Mouse (Mus musculus): ENCODE data around the gene Uchl3. TPM values are rescaled to one million over a fixed set of nuclear protein-coding genes. Genes with fewer than 3 reads are reported as not detected.

The Uchl3 gene
- polyA plus RNA-seq, 1 experiment from 2014 or later, result 174 TPM

DNA sequence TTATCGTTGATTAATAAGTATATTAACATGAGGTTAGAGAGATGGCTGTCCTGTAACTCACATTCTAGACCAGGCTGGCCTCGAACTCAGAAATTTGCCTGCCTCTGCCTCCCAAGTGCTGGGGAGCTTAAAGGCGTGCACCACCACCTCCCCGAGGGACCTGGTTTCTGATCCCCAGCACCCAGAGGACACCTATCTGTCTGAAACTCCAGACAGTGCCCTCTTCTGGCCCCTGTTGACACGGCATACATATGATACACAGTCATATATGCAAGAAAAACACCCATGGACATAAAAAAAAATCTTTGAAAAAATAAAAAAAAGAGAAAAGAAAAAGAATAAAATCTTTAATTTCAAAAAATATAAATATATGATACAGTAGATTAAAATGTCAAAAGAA lies 36.1 kb upstream of the Uchl3 start:
- 87% methylated on average over 5 of the region's 5 CpGs for WGBS
- Histone ChIP-seq H3K9me3 (ENCODE audit: control insufficient read depth, low read length) (no peaks in the 10 kb centered on the region), H3K4me3 (ENCODE audit: low read depth, low read length) (no peak overlapping the region), H3K27ac (ENCODE audit: low read depth, low read length) (no peak overlapping the region), H3K9ac (ENCODE audit: low read length) (no peak overlapping the region), H3K27me3 (ENCODE audit: control insufficient read depth, insufficient read depth, low read length) (no peaks in the 10 kb centered on the region), H3K36me3 (ENCODE audit: control insufficient read depth, insufficient read depth, low read length) (no peaks in the 10 kb centered on the region), H3K4me1 (replicated peaks; ENCODE audit: control insufficient read depth, insufficient read depth, low read length) (no peaks in the 10 kb centered on the region), H3K4me2 (ENCODE audit: low read depth, low read length, severe bottlenecking) (no peak overlapping the region)
- DNase-seq (ENCODE audit: low spot score) (no peak), ATAC-seq (replicated peaks; ENCODE audit: low FRiP score) (no peak)

DNA sequence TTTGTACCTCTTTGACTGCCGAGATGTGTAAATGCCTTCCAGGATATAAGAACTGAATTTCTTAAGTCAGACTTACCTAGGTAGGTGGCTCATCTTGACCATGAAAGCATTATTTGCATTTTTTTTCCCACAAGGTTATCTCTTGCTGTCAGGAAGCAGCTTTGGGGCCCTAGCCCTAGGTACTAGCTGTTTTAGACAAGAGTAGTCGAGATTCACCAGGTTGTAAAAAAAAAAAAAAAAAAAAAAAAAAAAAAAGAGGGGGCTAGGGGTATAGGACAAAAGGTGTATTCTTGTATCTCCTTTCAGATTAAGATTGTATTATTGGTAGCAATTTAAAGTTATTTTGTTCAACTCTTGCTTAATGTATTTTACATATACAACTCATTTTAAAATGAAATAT lies 23.2 kb upstream of the Uchl3 start:
- Histone ChIP-seq H3K4me3 (ENCODE audit: low read depth, low read length) (no peak overlapping the region), H3K4me2 (ENCODE audit: low read depth, low read length, severe bottlenecking) (no peak overlapping the region), H3K36me3 (ENCODE audit: control insufficient read depth, insufficient read depth, low read length) (no peaks in the 10 kb centered on the region), H3K9me3 (ENCODE audit: control insufficient read depth, low read length) (no peaks in the 10 kb centered on the region), H3K9ac (ENCODE audit: low read length) (no peak overlapping the region), H3K27me3 (ENCODE audit: control insufficient read depth, insufficient read depth, low read length) (no peaks in the 10 kb centered on the region), H3K4me1 (replicated peaks; ENCODE audit: control insufficient read depth, insufficient read depth, low read length) (no peaks in the 10 kb centered on the region), H3K27ac (ENCODE audit: low read depth, low read length) (no peak overlapping the region)
- DNase-seq (ENCODE audit: low spot score) (no peak), ATAC-seq (replicated peaks; ENCODE audit: low FRiP score) (no peak)
- WGBS, result 81% methylated on average over 2 of the region's 2 CpGs

- no peak overlapping the region for H3K4me2 ChIP-seq (ENCODE audit: low read depth, low read length, severe bottlenecking)
- H3K27me3 ChIP-seq (ENCODE audit: control insufficient read depth, insufficient read depth, low read length), result no peaks in the 10 kb centered on the region
- H3K9ac ChIP-seq (ENCODE audit: low read length), result no peak overlapping the region
- no peaks in the 10 kb centered on the region for H3K9me3 ChIP-seq (ENCODE audit: control insufficient read depth, low read length)
- H3K4me3 ChIP-seq (ENCODE audit: low read depth, low read length), result no peak overlapping the region
- H3K4me1 ChIP-seq (replicated peaks; ENCODE audit: control insufficient read depth, insufficient read depth, low read length), result 0 out of 2 replicates have a peak, but pooled peaks cover 3% of the 10 kb centered on the region
- 96% methylated on average over 1 of the region's 1 CpGs for WGBS
- H3K27ac ChIP-seq (ENCODE audit: low read depth, low read length), result no peak overlapping the region
- DNase-seq (ENCODE audit: low spot score) (no peak), ATAC-seq (replicated peaks; ENCODE audit: low FRiP score) (no peak)
- no peaks in the 10 kb centered on the region for H3K36me3 ChIP-seq (ENCODE audit: control insufficient read depth, insufficient read depth, low read length)
These were observed 18.0 kb upstream of the Uchl3 start for GRCm38 (mm10) chr14:101635765-101636164.

GRCm38 (mm10) chr14:101637381-101637780 lies 16.4 kb upstream of the Uchl3 start:
- H3K4me3 ChIP-seq (ENCODE audit: low read depth, low read length), result no peak overlapping the region
- no peak overlapping the region for H3K4me2 ChIP-seq (ENCODE audit: low read depth, low read length, severe bottlenecking)
- ATAC-seq (replicated peaks; ENCODE audit: low FRiP score), result no peak
- 0 out of 2 replicates have a peak, but pooled peaks cover 3% of the 10 kb centered on the region for H3K4me1 ChIP-seq (replicated peaks; ENCODE audit: control insufficient read depth, insufficient read depth, low read length)
- no peak for DNase-seq (ENCODE audit: low spot score)
- H3K27me3 ChIP-seq (ENCODE audit: control insufficient read depth, insufficient read depth, low read length), result no peaks in the 10 kb centered on the region
- H3K9me3 ChIP-seq (ENCODE audit: control insufficient read depth, low read length), result no peaks in the 10 kb centered on the region
- H3K9ac ChIP-seq (ENCODE audit: low read length), result no peak overlapping the region
- 91% methylated on average over 6 of the region's 6 CpGs for WGBS
- no peaks in the 10 kb centered on the region for H3K36me3 ChIP-seq (ENCODE audit: control insufficient read depth, insufficient read depth, low read length)
- no peak overlapping the region for H3K27ac ChIP-seq (ENCODE audit: low read depth, low read length)

- H3K27me3 ChIP-seq (ENCODE audit: control insufficient read depth, insufficient read depth, low read length), result no peaks in the 10 kb centered on the region
- H3K9ac ChIP-seq (ENCODE audit: low read length), result peak within 1 kb of the TSS; percentile 64
- 0 out of 2 replicates have a peak, but pooled peaks cover 3% of the 10 kb centered on the region for H3K4me1 ChIP-seq (replicated peaks; ENCODE audit: control insufficient read depth, insufficient read depth, low read length)
- ATAC-seq (replicated peaks; ENCODE audit: low FRiP score) (peak; percentile 99), DNase-seq (ENCODE audit: low spot score) (peak; percentile 89)
- H3K27ac ChIP-seq (ENCODE audit: low read depth, low read length), result peak within 1 kb of the TSS; percentile 62; the same call in 1 of the 2 replicates
- no peaks in the 10 kb centered on the region for H3K36me3 ChIP-seq (ENCODE audit: control insufficient read depth, insufficient read depth, low read length)
- H3K9me3 ChIP-seq (ENCODE audit: control insufficient read depth, low read length), result no peaks in the 10 kb centered on the region
- H3K4me2 ChIP-seq (ENCODE audit: low read depth, low read length, severe bottlenecking), result peak within 1 kb of the TSS; percentile 71
- WGBS, result under 1% methylated on average over 39 of the region's 39 CpGs
- H3K4me3 ChIP-seq (ENCODE audit: low read depth, low read length), result peak within 1 kb of the TSS; percentile 66
These were observed 13.5 kb upstream of the Uchl3 start, which contains the start of gene Commd6 for GRCm38 (mm10) chr14:101640153-101640843. Gene Commd6 (minus strand): TSS chr14:101640686.

DNA sequence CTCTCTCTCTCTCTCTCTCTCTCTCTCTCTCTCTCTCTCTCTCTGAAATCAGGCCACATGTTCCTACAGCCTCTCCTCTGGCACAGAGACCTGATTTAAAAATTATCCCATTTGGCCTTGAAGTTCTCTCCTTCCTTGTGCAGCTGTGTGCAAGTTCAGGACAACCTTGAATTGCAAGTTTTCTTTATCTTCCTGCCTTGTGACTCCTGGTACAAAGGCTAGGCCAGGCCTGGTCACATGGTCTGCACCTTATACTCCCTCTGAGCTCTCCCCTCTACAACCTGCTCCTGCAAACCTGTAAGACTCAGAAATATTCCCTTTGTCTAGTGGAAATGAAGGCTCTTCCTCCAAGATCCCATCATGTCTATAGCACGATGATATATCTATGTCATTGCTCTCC lies 8.8 kb upstream of the Uchl3 start:
- H3K36me3 ChIP-seq (ENCODE audit: control insufficient read depth, insufficient read depth, low read length), result no peaks in the 10 kb centered on the region
- H3K9ac ChIP-seq (ENCODE audit: low read length), result no peak overlapping the region
- no peak for ATAC-seq (replicated peaks; ENCODE audit: low FRiP score)
- 82% methylated on average over 1 of the region's 1 CpGs for whole genome bisulfite sequencing
- H3K9me3 ChIP-seq (ENCODE audit: control insufficient read depth, low read length), result no peaks in the 10 kb centered on the region
- H3K27ac ChIP-seq (ENCODE audit: low read depth, low read length), result no peak overlapping the region
- H3K27me3 ChIP-seq (ENCODE audit: control insufficient read depth, insufficient read depth, low read length), result no peaks in the 10 kb centered on the region
- H3K4me3 ChIP-seq (ENCODE audit: low read depth, low read length), result no peak overlapping the region
- H3K4me1 ChIP-seq (replicated peaks; ENCODE audit: control insufficient read depth, insufficient read depth, low read length), result no peaks in the 10 kb centered on the region
- no peak for DNase-seq (ENCODE audit: low spot score)
- H3K4me2 ChIP-seq (ENCODE audit: low read depth, low read length, severe bottlenecking), result no peak overlapping the region

GRCm38 (mm10) chr14:101650551-101650950 lies 3.2 kb upstream of the Uchl3 start:
- H3K4me2 ChIP-seq (ENCODE audit: low read depth, low read length, severe bottlenecking), result no peak overlapping the region
- no peak overlapping the region for H3K9ac ChIP-seq (ENCODE audit: low read length)
- H3K27ac ChIP-seq (ENCODE audit: low read depth, low read length), result no peak overlapping the region
- ATAC-seq (replicated peaks; ENCODE audit: low FRiP score) (no peak), DNase-seq (ENCODE audit: low spot score) (no peak)
- peaks cover 3% of the 10 kb centered on the region; the same call in 1 of the 2 replicates for H3K4me1 ChIP-seq (replicated peaks; ENCODE audit: control insufficient read depth, insufficient read depth, low read length)
- H3K9me3 ChIP-seq (ENCODE audit: control insufficient read depth, low read length), result no peaks in the 10 kb centered on the region
- H3K36me3 ChIP-seq (ENCODE audit: control insufficient read depth, insufficient read depth, low read length), result no peaks in the 10 kb centered on the region
- no peaks in the 10 kb centered on the region for H3K27me3 ChIP-seq (ENCODE audit: control insufficient read depth, insufficient read depth, low read length)
- H3K4me3 ChIP-seq (ENCODE audit: low read depth, low read length), result no peak overlapping the region
- 87% methylated on average over 4 of the region's 4 CpGs for WGBS

DNA sequence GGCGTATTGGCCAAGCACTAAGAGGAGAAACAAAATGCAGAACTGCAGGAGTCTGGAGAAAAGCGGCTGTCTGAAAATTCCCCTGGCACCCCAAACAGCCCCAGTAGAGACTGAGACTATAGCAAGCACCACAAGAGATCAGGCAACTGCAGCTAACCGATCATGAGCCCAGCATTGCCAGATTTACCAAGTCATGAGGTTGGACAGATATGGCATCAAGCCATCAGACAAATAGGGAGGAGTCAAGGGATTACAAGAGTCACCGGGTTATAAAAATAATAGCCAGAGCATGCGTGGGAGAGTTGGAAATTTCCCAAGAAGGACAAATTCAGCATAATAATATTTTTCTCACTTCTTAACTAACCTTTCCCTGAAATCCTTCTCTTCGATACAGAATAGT lies 1.2 kb upstream of the Uchl3 start:
- no peak for DNase-seq (ENCODE audit: low spot score)
- Histone ChIP-seq H3K36me3 (ENCODE audit: control insufficient read depth, insufficient read depth, low read length) (no peaks in the 10 kb centered on the region), H3K4me1 (replicated peaks; ENCODE audit: control insufficient read depth, insufficient read depth, low read length) (peaks cover 3% of the 10 kb centered on the region; the same call in 1 of the 2 replicates), H3K4me3 (ENCODE audit: low read depth, low read length) (no peak overlapping the region), H3K4me2 (ENCODE audit: low read depth, low read length, severe bottlenecking) (no peak overlapping the region), H3K9ac (ENCODE audit: low read length) (no peak overlapping the region), H3K27ac (ENCODE audit: low read depth, low read length) (no peak overlapping the region), H3K9me3 (ENCODE audit: control insufficient read depth, low read length) (no peaks in the 10 kb centered on the region), H3K27me3 (ENCODE audit: control insufficient read depth, insufficient read depth, low read length) (no peaks in the 10 kb centered on the region)
- no peak for ATAC-seq (replicated peaks; ENCODE audit: low FRiP score)
- WGBS, result 93% methylated on average over 6 of the region's 6 CpGs

GRCm38 (mm10) chr14:101654526-101654909 lies 751 bp downstream of the Uchl3 start:
- ATAC-seq (replicated peaks; ENCODE audit: low FRiP score) (peak; percentile 25), DNase-seq (ENCODE audit: low spot score) (no peak)
- Histone ChIP-seq H3K27me3 (ENCODE audit: control insufficient read depth, insufficient read depth, low read length) (no peaks in the 10 kb centered on the region), H3K36me3 (ENCODE audit: control insufficient read depth, insufficient read depth, low read length) (no peaks in the 10 kb centered on the region), H3K9ac (ENCODE audit: low read length) (peak overlapping the region; percentile 82), H3K9me3 (ENCODE audit: control insufficient read depth, low read length) (no peaks in the 10 kb centered on the region), H3K27ac (ENCODE audit: low read depth, low read length) (no peak overlapping the region), H3K4me3 (ENCODE audit: low read depth, low read length) (peak overlapping the region; percentile 94), H3K4me2 (ENCODE audit: low read depth, low read length, severe bottlenecking) (peak overlapping the region; percentile 84), H3K4me1 (replicated peaks; ENCODE audit: control insufficient read depth, insufficient read depth, low read length) (peaks cover 3% of the 10 kb centered on the region; the same call in 1 of the 2 replicates)
- under 1% methylated on average over 10 of the region's 10 CpGs for WGBS

Data from forebrain, embryonic 11.5 days (tissue).